Mouse (Mus musculus) urinary bladder, postnatal 36 days (tissue): ENCODE results near the gene Cst3.

Source experiments
- DNase-seq, 2 experiments: peaks; one replicate each; pipeline ENCODE4 v3.0.0; 2022; ENCODE audit warnings: low spot score in 2 of 2, mixed read lengths in 1 of 2

Gene Cst3

DNA sequence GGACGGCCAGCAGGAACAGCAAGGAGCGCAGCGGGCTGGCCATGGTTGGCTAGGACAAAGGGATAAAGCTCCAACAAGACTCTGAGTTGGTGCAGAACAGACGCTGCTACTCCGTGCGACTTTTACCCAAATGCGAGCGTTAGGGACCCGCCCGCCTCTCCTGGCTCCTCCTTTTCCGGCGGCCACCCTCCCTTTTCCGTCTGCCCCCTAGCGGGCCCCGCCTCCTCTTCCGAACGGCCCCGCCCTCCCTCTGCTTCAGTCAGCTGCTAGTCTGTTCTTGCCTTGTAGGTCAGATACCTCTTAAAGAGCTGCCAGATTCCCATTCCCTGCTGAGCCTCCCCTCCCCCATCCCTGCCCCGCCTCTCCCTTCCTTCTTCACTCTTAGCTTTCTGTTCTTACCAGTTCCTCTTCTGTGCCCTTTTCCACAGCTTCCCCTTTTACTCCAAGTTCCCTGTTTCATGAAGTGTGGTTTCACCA is at the start of gene Cst3:
TSS of gene Cst3 (minus strand) at position 358 of the 477 bp plus-strand sequence.
- peak; percentile 91 to 97 for DNase-seq

GRCm38 (mm10) chr2:148902286-148902685 is 26.8 kb upstream of the Cst3 start:
- DNase-seq = peak; percentile 51 to 69

- DNase-seq = no peak
These were observed 24.8 kb upstream of the Cst3 start for GRCm38 (mm10) chr2:148900305-148900704.

DNA sequence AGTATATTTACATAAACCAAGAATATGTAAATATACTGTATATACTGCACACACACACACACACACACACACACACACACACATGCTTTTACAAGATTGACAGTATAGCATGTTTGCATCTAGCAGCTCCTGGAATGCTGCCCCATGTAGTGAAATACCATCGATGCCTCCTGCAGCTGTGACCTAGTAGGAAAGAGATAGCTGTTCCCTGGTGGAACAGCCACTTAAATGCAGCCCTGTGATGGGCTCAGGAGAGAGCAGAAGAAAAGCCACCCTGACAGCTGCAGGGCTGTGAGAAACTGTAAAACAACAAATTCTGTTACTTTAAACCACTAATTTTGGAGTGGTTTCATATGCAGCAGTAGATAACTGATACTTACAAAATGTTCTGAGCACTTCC is 20.7 kb upstream of the Cst3 start:
- DNase-seq = no peak

GRCm38 (mm10) chr2:148893107-148893506 is 17.6 kb upstream of the Cst3 start:
- DNase-seq = no peak

DNA sequence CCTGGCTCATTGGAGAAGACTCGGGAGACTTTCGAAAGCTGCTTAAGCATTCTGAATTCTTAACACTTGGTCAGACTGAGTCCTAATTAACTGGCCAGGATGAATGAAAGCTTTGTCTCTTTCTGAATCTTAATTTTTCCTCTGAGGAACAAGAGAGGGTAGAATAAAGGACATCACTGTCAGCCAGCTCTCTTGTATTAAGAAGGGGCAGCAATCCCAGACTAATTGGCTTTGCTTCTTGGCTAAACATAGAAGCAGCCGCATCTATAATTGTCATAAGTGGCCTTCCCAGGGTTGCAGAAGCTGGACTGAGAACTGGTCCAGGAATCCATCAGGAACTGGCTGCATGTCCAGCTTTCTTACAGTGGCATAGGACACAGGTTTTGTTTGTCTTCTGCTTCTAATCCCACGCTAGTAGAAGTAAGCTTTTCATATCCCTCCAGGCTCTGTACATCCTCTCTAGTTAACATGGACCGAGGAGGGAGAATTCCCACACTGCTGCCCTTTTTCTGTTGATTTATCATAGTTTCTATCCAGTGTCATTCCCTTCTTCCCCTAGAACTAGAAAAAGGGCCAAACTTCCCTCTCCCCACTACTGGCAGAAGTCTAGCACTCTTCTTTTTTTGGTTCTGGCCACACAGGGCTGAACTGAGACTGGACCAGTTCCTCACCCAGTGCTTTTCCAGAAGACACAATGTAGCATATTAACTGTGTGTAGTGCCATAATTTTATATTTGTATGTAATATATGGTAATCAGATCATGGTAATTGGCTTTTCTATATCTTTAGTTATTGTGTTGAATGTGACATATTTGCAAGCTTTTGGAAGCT is 14.7 kb upstream of the Cst3 start:
- DNase-seq = no peak

DNA sequence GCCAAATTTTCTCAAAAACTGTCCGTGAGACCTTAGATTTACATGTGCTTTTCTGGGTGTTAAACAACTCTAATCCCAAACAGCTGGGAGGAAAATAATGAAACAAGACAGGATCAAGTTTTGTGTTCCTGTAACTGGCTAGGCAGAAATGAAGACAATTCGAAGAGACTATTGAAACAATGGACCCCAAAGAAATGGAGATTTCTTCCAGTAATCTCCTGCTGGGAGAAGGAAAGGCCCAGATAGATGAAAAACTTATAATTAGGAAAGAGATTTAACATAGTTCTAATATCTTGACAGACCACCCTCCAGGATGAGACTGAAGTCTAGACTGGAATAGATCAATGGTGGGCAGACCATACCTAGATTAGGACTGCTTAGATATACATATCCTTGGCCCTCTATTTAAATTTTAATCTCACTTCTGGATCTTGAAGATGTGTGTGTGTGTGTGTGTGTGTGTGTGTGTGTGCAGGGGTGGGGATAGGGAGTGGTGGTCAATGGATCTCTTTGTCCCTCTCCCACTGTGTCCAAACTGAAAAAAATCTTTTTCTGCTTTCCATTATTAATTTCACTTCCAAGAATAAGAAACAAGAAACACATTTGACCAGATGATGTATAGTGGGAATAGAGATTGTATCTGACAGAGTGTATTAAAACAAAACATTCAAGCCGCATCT is 14.0 kb upstream of the Cst3 start:
- no peak for DNase-seq

GRCm38 (mm10) chr2:148888872-148889271 is 13.4 kb upstream of the Cst3 start:
- no peak for DNase-seq

DNA sequence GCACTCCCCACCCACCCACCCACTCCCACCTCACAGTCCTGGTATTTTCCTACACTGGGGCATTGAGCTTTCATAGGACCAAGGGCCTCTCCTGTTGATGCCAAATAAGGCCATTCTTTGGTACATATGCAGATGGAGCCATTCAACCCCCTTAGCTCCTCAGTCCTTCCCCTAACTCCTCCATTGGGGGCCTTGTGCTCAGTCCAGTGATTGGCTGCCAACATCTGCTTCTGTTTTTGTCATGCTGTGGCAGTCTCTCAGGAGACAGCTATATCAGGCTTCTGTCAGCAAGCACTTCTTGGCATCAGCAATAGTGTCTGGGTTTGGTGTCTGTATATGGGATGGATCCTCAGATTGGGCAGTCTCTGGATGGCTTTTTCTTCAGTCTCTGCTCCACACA is 9.2 kb upstream of the Cst3 start:
- DNase-seq = no peak

DNA sequence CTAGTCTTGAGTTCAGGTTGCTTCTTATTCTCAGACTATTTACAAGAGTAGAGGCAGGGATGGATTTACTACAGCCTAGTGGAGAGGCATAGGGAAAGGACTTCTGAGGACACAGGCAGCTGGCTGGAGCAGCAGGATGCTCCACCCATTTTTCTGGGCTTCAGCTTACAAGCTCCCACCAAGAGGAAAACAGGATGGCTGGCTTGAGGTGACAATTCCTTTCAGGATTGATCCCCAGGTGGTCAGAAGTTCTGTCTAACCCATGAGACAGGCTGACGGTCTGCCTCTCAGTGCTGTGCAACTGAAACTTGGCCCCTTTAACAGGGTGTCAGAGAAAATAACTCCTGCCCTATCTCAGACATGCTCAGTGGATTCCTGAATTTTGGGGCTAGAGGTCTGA is 3.7 kb upstream of the Cst3 start:
- no peak for DNase-seq

- no peak for DNase-seq
These were observed 3.2 kb upstream of the Cst3 start for GRCm38 (mm10) chr2:148878641-148879130.

GRCm38 (mm10) chr2:148877016-148877770 is 1.7 kb upstream of the Cst3 start:
- DNase-seq = peak in 1 of 2 experiments; percentile 66

GRCm38 (mm10) chr2:148874617-148875334 is 716 bp downstream of the Cst3 start:
- no peak for DNase-seq

DNA sequence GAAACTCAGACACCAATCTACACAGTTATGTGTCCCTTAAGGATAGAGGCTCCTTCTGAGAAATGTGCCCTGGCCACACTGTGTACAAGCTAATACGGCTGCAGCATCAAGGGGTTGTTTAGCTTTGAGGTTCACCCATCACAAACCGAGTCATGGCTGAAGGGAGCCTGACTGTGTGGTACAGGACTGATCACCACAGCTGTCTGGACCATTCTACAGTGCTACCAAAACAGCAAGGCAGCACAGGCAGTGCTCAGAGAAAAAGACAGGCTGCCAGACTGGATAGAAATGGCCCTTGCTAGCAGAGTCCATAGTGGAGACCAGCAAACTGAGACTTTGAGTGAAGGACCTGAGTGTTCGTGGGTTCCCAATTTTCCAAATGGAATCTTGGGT is 1.3 kb downstream of the Cst3 start:
- DNase-seq = no peak

DNA sequence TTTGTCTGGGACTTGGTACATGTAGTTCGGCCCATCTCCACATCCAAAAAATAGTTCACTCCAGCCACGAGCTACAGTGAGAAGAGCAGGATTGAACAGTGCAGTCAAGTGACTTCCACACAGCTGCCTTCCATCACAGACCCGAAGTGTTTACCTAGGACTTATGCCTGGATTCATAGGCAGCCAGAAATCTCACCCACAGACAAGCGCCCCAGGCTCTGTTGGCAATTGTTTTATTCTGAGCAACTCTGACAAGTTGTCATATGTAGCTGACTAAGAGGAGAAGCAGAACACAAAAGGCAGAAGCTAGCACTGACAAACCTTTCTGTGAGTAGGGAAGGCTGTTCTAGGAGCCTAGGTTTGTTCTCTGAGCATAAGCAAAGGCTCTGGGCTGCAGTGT is 2.6 kb downstream of the Cst3 start:
- DNase-seq = no peak

- DNase-seq = no peak
These were observed 5.0 kb downstream of the Cst3 start for GRCm38 (mm10) chr2:148870526-148870925.

DNA sequence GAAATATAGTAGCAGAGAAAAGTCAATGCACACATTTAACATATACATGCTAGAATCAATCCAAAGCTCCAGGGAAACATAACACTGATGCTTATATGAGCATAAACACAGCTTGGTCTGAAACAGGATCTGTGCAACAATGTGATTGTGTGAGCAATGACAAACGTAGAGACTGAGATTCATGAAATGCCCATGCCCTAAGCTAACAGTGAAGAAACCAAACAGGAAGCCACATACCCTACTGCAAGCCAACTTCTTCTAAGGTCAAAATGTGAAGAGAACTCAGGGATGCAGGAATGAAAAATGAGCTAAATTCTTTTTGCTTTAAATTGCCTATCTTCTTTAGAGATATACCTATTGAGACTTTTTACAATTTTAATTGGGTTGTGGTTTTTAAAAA is 6.5 kb downstream of the Cst3 start:
- no peak for DNase-seq

- DNase-seq = peak in 1 of 2 experiments; percentile 25
These were observed 10.5 kb downstream of the Cst3 start, which contains the start of gene 9230104L09Rik for GRCm38 (mm10) chr2:148864966-148865365. TSS of gene 9230104L09Rik (minus strand) at chr2:148865038.

- DNase-seq = no peak
These were observed 13.8 kb downstream of the Cst3 start for GRCm38 (mm10) chr2:148861693-148862092.

- DNase-seq = no peak
These were observed 14.5 kb downstream of the Cst3 start for GRCm38 (mm10) chr2:148860993-148861392.

GRCm38 (mm10) chr2:148857506-148857905 is 18.0 kb downstream of the Cst3 start:
- no peak for DNase-seq
